Mouse (Mus musculus): Measurements from ENCODE around the gene Gatad2a.
"Not testable (repeated sequence)": the region's sequence is repeated elsewhere in the genome, so short reads cannot be mapped to it uniquely, and the experiment has no call there.

Gene Gatad2a

DNA sequence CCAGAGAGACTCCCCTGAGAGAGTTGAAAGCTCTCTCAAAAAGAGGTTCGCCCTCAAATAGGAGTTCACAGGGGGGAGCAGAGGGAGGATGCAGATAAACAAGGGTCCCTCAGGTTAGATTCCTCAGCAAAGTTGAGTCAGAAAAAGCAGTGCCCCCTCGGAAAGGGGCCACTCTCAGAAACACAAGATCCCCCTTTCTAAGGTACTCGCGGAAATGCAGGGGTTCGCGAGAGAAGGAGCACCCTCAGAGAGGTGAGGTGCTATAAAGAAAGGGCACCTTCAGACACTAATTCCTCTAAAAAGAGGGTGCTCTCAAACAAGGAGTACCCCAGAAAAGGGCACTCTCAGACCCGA lies 785 bp downstream of the Gatad2a start:
- no peak for DNase-seq (ENCODE audit: low spot score in 2 of 2)

DNA sequence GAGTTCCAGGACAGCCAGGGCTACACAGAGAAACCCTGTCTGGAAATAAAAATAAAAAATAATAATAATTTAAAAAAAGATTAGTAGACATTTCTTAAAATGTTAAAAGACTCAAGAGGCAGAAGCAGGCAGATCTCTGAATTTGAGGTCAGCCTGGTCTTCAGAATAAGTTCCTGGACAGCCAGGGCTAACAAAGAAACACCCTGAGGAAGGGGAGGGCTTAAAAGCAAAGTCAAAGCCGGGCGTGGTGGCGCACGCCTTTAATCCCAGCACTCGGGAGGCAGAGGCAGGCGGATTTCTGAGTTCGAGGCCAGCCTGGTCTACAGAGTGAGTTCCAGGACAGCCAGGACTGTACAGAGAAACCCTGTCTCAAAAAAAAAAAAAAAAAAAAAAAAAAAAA lies 7.2 kb downstream of the Gatad2a start:
- DNase-seq (ENCODE audit: low spot score in 2 of 2) = not testable (repeated sequence)

DNA sequence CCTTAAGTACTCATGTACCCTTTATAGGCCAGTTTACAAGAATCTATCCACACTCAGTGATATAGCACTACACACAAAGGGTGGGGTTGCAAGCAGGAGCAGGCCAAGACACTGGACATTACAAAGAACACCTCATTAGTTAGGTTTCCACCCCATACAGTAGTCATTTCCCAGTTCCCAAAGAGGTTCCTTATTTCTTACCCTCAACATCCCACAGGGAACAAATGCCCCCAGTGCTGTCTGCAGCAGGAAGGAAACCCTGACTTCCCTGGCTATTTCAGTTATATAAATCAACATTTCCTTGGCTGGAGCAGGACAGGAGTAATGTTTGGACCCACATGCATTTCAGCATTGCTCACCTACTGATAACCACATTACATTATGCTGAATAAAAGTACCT lies 8.4 kb downstream of the Gatad2a start:
- DNase-seq (ENCODE audit: low spot score in 2 of 2) = no peak

DNA sequence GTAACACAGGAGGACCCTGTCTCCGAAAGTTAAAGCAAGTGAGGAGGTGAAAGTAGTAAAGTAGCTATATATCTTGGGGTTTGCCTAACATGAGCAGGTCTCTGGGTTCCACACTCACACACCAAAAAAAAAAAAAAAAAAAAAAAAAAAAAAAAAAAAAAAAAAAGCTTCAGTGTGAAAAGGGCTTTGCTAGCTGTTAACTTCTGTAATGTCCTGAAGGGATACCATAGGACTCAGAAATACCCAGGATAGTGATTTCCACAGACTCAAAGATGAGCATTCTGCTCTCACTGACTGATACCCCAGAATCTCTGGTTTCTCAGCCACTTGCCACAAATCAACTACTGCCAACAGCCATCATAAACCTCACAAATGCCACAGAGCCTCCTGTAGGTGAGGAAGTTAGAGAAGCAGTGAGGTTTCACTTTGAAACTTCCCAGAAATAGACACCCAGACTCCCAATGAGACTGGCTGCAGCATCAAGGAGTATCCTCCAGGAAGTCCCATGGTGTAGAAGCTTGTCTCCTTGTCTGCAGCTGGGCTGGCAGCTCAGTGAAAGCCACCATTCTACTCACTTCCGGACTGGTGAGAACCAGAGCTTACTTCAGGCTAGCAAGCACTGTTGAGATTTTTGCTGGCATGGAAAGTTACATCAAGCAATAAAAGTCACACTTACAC lies 11.2 kb downstream of the Gatad2a start:
- DNase-seq (ENCODE audit: low spot score in 2 of 2) = peak in 1 of 2 experiments; percentile 18

DNA sequence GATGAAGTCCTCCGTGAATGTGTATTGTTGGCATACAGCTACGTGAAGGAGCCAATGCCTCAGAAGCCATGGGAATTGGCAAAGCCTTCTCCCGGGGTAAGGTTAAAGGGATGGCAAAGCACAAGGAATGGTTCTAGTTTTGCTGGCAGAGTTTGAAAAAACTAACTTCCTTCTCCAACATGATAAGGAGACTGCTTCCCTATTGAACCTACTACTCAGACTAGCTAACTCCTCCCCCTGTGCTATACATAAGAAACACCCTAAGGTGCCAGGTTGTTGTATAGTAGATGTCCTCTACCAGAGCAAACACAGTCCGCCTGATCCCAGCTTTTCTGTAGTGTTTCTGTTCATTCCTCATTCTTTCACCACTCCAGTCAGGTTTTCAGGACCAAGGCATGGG lies 17.7 kb downstream of the Gatad2a start:
- no peak for DNase-seq (ENCODE audit: low spot score in 2 of 2)

DNA sequence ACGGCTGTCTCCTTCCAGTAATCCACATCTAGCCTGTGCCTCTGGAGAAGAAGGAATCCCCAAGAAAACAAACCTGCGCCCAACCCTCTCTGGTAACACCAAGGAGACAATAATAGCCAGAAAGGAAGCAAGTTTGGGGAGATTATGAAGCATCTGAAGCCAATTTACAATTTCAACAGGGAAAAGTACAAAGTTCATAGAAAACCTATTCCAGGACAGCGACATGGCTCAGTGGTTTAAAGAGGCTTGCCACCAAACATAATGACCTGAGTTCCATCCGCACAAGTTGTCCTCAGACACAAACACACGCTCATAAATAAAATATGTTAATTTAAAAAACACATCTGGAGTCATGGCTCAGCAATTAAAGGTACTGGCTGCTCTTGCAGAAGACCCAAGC lies 21.4 kb downstream of the Gatad2a start:
- no peak for DNase-seq (ENCODE audit: low spot score in 2 of 2)

DNA sequence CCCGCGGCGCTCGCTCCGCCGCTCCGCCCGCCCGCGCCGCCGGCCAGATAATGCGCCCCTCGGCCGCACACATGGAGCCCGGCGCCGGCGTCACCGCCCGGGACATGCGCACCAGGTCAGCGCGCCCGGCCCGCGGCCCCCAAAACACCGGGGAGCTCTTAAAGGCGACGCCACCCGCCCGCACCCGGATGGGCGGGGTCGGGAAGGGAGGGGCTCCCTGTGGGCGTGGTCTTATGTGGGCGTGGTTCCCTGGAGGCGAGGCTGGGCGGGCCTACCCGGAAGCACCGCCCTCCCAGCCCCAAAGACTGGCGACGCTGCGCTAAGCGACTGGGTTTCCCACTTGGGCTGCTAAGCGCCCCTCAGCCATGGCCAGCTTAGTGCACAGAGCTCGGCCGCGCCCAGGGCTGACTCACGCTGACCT lies 22.0 kb downstream of the Gatad2a start:
- peak; percentile 98 for DNase-seq (ENCODE audit: low spot score in 2 of 2)

DNA sequence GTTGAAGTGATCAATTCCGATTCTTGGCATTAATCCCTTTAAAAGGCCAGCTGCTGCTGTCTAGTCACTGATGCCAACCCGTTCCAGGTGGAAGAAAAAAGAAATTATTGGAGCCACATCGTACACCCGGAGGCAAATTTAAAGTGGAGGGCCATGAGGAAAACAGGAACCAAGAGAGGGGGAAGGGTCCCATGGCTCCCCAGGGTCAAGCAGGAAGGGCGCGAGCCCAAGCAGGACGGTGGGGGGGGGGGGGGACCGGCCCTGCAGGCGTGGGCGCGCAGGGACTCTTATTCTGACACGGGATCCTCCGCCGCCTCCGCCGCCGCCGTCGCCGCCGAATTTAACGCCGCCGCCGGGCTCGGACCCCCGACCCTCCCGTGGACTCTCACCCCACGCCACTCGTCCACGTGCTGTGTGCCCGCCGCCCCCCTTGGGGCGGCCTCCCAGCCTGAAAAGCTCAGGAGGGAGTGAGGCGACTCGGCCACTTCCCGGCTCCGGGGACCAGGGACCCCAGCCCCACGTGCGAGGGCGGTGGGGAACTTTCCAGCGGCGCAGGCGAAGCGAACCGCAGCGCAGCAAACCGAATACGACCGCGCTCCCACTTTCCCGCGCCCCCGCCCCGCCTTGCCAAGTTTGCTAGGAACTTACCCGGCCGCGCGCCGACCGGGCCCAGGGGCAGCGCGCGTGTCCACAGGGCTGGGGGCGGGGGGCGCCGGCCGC lies 22.6 kb downstream of the Gatad2a start:
- peak in 1 of 2 experiments; percentile 22 for DNase-seq (ENCODE audit: low spot score in 2 of 2)

DNA sequence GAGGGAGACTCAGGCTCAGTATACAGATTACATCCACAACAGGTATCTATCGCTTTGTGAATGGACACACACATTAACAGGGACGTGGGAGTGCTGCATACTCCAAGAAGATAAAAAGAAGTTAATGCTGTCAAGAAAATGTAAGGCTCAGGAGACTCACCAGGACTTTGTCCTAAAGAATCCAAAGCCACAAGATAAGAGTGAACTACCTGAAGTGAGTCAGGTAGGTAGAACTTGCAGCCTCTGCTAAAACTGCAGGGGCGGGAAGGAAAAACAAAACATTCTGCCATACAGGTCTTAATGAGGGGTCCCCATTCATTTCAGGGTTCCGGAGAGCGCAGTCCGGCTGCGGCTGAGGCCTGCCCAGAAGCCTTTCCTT lies 23.1 kb downstream of the Gatad2a start:
- no peak for DNase-seq (ENCODE audit: low spot score in 2 of 2)

DNA sequence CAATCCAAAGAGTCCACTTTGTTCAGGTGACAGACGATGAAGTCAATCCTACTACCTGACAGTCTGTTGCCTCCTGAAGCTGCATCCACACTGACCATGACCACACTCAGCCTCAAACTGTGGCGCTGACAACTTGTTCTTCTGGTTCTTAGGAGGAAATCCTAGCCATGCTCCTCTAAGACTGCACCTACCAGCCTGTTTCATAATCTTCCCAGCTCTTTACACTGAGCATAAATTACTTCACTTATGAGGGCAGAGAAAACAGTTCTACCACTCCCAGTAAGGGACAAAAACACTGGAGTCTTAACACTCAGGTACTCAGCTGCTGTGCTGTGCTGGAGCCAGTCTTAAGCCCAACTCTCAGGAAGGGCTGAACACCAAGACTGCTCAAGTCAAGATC lies 25.3 kb downstream of the Gatad2a start:
- DNase-seq (ENCODE audit: low spot score in 2 of 2) = no peak

DNA sequence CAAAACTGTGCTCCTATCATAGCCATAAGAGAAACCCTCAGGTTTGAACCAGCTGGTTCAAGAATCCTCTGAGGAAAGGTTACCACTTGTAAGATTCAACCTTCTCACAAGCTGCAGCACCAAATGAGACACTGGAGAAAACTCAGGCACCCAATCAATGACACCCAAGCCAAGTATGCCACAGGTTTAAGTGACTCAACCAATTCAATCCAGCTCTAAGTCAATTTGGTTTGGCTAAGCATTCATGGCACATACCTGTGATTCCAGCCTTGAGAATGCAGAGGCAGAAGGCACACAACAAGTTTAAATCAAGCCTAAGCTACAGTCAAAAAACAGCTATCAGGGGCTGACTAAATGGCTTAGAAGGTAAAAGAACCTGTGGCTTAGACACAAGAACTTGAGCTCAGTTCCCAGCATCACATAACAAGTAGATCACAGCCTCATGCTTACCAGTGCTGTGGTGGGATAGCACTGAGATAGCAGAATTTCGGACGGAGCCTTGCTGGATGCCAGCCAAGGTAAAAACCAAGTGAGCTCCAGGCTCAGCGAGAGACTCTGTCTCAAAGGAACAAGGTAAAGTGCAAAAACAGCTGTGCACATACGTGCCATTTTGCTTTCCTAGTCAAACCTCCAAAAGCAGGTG lies 28.8 kb downstream of the Gatad2a start:
- DNase-seq (ENCODE audit: low spot score in 2 of 2) = no peak

DNA sequence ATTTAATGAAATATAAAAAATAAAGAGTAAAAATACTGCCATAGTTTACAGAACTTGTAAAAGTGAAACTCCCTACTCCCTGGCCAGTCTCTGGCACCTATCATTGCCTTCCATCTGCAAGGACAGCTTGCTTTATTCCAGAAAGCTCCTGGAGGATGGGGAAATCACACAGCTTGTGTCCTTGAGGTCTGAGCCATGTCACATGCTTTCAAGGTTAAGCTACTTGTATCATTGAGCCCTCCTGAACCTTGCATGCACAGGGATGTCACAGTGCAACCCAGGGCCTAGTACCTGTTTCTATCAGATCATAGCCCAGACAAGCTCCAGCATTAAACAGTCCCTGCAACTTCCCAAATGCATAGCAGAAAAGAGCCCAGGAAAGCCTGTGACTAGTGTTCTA lies 36.9 kb downstream of the Gatad2a start:
- no peak for DNase-seq (ENCODE audit: low spot score in 2 of 2)

DNA sequence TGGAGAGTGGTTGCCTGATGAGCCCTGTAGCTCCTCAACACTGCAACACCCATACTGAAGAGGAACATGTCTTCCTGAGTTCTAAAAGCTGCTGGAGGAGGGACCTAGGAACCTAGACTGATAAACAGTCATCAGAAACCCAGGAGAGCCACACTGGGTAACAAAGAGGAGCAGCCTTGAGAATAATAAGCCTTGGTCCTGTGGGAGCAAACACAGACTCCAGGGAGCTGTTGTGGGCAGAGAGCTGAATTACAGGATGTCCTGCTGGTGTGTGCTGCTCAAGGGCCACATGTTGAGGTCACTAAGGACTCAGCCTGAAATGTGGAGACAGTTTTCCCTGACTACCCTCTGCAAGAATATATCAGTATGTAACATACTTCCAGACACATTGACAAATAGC lies 38.3 kb downstream of the Gatad2a start:
- DNase-seq (ENCODE audit: low spot score in 2 of 2) = no peak

DNA sequence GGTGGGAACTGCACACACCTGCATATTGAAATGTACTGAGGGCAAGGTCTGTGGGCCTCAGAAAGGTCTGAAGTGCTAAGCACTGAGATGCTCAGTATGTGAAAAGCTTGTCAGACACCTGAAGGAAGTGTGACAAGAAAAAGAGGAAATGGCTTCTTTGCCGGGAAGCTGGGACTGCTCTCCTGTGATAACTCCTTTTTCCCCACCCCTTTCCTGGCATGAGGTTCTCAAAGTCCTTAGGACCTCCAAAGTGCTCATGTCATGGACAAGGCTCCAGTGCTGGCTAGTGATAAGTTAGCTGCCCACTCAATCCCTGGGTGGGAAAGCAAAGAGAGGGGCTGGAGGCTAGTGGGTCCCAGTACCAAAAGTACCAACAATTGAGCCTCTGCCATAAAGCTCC lies 38.8 kb downstream of the Gatad2a start:
- no peak for DNase-seq (ENCODE audit: low spot score in 2 of 2)

DNA sequence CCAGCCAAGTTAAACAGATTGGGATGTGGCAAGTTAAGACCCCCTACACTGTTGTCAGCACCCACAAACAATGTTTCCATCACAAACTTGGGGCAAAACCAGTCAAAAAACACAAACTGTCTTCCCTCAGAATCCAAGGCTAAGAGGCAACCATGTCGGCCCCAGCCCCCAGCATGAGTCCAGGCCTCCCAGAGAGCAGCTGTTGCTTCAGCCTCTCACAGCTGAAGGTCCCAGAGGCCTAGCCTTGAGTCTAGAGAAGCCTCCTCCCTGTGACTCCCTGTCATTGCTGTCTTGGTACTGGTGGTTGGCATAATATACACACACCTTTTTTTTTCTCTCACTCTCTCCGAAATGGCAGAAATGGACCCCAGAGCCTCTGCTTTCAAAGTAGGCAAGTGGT lies 39.5 kb downstream of the Gatad2a start:
- DNase-seq (ENCODE audit: low spot score in 2 of 2) = no peak

DNA sequence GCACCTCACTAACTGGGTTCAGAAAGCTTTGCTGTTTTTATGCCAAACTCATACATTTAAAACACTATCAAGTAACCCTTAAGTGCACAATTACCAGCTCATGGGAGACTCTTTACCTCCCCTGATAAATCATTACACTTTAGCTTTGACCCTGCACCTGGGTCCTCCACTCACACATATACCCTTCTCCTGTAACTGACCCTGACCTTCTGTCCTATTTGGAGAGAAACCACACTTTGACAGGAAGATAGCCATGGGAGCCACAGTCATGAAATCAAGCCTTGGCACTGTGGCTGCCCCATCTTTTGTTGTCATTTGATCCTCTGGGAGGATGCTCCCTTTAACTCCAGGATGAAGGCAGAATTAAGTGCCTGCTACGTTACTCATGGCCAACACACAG lies 41.5 kb downstream of the Gatad2a start:
- DNase-seq (ENCODE audit: low spot score in 2 of 2) = no peak

DNA sequence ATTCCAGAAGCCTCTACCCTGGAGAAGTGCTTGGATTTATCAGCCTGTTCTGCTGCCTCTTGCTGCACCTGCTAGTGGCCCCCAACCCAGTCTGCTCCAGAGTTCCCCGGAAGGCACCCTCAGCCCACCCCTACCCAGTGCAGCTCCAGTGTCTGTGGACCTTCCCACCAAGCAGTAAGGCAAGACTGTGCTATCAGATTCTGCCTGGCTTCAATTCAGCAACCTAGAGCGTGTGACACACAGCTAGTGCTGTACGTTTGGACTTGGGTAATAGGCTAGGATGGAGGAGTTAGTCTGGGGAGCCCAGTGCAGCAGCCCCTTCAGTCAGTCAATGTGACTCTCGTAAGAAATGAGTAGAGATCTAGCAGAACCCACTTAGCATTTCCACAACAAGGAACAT lies 42.0 kb downstream of the Gatad2a start:
- no peak for DNase-seq (ENCODE audit: low spot score in 2 of 2)

DNA sequence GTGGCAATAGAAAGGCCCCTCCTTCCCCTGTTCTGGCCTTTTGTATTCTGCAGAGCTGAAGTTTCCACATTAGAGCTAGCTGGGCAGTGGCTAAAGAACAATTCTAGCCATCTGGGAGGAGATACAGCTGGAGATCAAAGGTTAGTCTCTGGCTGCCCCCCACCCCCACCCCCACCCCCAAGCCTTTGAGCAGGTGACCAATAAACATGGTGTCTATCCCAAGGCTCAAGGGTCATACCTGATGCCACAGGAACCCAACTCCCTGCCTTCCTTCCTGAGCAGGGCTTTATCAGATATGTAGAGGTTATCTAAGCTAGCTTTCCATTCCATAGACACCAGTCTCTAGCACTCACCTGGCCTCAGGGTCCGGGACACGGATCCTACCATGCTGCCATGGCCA lies 45.9 kb downstream of the Gatad2a start:
- DNase-seq (ENCODE audit: low spot score in 2 of 2) = no peak

DNA sequence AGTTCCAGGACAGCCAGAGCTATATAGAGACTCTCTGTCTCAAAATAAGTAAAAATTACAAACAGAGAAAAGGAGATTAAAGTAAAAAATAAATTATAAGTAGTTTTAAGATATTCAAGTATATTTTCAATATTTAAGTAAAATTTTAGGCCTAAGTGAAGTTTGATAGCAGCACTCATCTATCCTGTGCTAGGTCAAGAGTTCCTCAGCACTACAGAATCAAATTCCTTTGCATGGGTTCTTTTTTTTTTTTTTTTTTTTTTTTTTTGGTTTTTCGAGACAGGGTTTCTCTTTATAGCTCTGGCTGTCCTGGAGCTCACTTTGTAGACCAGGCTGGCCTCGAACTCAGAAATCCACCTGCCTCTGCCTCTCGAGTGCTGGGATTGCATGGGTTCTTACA lies 53.7 kb downstream of the Gatad2a start:
- not testable (repeated sequence) for DNase-seq (ENCODE audit: low spot score in 2 of 2)

DNA sequence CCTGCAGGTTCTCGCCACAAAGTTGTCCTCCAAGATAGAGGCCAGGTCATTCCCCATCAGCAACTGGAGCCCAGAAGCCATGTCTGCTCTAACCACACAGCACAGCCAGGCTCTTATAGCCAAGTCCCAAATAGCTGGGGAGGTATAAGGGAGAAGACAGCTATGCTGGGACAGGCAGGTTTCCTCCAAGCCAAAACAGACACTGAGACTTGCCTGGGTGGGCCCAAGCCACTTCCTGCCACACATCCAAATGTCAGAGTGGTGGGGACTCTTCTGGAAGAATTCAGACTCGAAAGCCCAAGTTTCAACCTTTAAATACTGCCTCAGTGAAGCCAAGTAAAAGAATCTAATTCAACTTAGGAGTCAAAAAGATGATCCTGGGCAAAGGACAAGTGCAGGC lies 55.8 kb downstream of the Gatad2a start:
- peak in 1 of 2 experiments; percentile 21 for DNase-seq (ENCODE audit: low spot score in 2 of 2)

DNA sequence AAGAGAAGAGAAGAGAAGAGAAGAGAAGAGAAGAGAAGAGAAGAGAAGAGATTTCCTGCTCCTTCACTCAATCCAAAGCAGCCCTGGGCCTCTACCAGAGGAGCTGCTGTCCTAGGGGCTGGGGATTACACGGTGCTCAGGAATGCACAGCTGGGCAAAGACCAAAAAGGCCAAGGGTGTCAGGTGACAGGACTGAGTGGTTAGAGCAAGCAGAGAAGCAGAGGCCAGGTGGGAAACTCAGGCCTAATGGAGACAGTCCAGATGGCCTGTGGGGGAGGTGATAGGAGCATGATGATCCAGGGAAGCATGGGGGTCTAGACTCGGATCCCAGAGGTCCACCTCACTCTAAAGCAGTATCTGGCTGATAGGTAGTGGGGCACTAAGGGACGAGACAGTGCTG lies 56.6 kb downstream of the Gatad2a start:
- no peak for DNase-seq (ENCODE audit: low spot score in 2 of 2)

DNA sequence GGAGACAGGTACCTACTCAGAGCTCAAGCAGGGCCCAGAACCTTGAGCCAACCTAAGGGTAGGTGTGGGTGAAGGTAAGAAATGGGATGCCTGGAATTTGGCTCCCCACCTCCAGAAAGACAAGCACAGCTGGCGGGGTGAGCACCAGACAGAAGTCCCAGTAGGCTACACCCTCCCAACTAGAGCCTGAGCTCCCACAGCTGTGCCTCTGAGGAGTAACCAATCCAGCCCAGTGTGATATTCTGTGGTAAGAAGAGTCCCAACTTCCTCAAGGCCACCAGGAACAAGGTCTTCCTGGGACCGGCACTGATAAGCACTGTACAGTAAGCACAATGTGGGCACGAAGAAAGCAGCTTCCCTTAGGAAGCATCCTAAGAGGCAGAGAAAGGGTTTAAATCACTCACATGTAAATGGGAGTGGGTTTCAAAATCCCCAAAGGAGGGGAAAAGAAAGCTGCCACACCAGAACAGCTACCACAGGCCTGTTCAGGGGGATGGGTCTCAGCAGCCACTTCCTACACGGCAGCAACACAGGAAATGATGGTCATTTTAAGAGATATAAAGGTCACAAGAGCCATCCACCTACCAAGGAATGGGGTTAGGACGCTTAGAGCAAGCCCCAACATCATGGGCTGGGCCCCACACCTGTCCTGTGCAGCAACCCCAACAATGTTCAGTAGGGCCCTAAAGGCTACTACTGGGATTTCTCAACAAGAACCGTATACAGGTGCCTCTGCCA lies 57.8 kb downstream of the Gatad2a start:
- DNase-seq (ENCODE audit: low spot score in 2 of 2) = peak; percentile 65 to 83

DNA sequence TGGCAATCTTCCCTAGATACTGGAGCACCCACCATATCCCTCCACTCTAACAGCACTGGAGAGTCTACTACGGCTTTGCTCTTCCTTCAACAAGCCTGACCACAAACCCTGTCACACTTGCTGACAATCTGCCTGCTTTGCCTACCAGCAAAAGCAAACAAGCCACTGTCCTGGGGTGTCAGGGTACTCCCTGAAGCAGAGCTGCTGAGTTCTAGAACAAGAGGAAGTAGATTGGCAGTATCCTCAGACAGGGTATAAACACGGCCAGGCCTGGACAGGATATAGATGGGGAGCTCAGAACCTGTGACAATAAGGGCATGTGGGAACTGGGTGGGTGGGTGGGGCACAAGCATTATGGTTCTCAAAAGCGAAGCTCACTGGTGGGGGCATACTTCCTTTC lies 58.7 kb downstream of the Gatad2a start:
- DNase-seq (ENCODE audit: low spot score in 2 of 2) = peak; percentile 77 to 86

All from natural killer cell, adult 2 months (primary cell).